In the genomic region with DNA sequence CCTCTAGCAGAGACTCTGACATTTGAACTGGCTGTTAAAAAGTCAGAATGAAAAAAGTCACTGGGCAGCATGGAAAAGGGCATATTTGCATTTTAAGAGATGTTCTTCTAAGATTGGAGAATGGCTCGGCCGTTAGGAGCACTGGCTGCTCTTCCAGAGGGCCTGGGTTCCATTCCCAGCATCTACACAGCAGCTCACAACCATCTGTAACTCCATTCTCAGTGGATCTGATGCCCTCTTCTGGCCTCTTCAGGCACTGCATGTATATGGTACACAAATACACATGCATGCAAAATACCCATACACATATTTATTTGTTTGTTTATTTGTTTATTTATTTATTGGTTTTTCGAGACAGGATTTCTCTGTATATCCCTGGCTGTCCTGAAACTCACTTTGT, we compare ENCODE assay signal across 10 mouse cellular contexts. TPM values are rescaled to one million over a fixed set of nuclear protein-coding genes. Genes with fewer than 3 reads are reported as not detected.
DNase-seq lines count a peak whose midpoint lies in the region; ATAC-seq and TF ChIP-seq lines count a peak whose summit lies in the region.
"Had no signal": no experiment of that assay in that cellular context is flagged by ENCODE, and none has a peak within 500 bp of the region (broad histone marks: within the 10 kb centered on the region; RNA-seq: fewer than 3 reads in every experiment).

No protein-coding gene starts in this region.

- DNase-seq in heart, adult 18-20 months: peak; percentile 32 to 68
- no peak for DNase-seq in heart, adult 11 months
- DNase-seq in CD4-positive helper T cell, adult 2 months (ENCODE audit: low read depth, low spot score): peak; percentile 71
- DNase-seq in brain, embryonic 14.5 days (ENCODE audit: low read depth): no peak
- DNase-seq in liver, postnatal 0 days: peak; percentile 54
- no peak for DNase-seq in right cerebral cortex, postnatal 4 days
- DNase-seq in frontal cortex, postnatal 25 days (ENCODE audit: low spot score in 2 of 2): no peak
- DNase-seq in ovary, postnatal 14 days (ENCODE audit: low spot score): no peak

- no peak overlapping the region for H3K4me3 ChIP-seq in liver, postnatal 0 days (ENCODE audit: low read depth, low read length)
- H3K4me3 ChIP-seq: lung, embryonic 15.5 days had no signal

- 77% methylated on average over 3 of the region's 3 CpGs for WGBS in liver, postnatal 0 days (ENCODE audit: insufficient replicate concordance)

- peak; percentile 30; the same call in 1 of the 2 replicates for TF ChIP-seq CTCF in brain, embryonic 14.5 days (IDR thresholded peaks at IDR 0.05; ENCODE audit: borderline replicate concordance, extremely low read depth, insufficient read depth, insufficient read length)
- TF ChIP-seq CTCF in liver, postnatal 0 days (IDR thresholded peaks at IDR 0.05; ENCODE audit: low read depth): peak; percentile 75

- peaks cover 14% of the 10 kb centered on the region for H3K4me1 ChIP-seq in liver, postnatal 0 days (ENCODE audit: insufficient read depth)

- ATAC-seq in liver, postnatal 0 days: no peak

- H3K9ac ChIP-seq in liver, postnatal 0 days (replicated peaks): no peak overlapping the region
- H3K9ac ChIP-seq: lung, embryonic 15.5 days had no signal

- peak overlapping the region; percentile 93 for H3K27ac ChIP-seq in liver, postnatal 0 days (ENCODE audit: low read depth)
- H3K27ac ChIP-seq: lung, embryonic 15.5 days had no signal

- H3K27me3 ChIP-seq in liver, postnatal 0 days (ENCODE audit: insufficient read depth, low read length): no peaks in the 10 kb centered on the region
- H3K27me3 ChIP-seq: lung, embryonic 15.5 days had no signal

- TF ChIP-seq POLR2A in brain, embryonic 14.5 days (IDR thresholded peaks at IDR 0.05; ENCODE audit: borderline replicate concordance, extremely low read depth, insufficient read depth, insufficient read length, poor library complexity, severe bottlenecking): no peak

- H3K4me2 ChIP-seq in liver, postnatal 0 days (ENCODE audit: low read depth, low read length): no peak overlapping the region

- no peak for TF ChIP-seq EP300 in liver, postnatal 0 days (IDR thresholded peaks at IDR 0.05; ENCODE audit: low read depth)

- 0 out of 2 replicates have a peak, but pooled peaks cover 5% of the 10 kb centered on the region for H3K36me3 ChIP-seq in liver, postnatal 0 days (replicated peaks; ENCODE audit: insufficient read depth, low read length)
- H3K36me3 ChIP-seq: lung, embryonic 15.5 days had no signal

- no peaks in the 10 kb centered on the region for H3K9me3 ChIP-seq in liver, postnatal 0 days (ENCODE audit: low read length)
- H3K9me3 ChIP-seq: lung, embryonic 15.5 days had no signal

RNA-seq across cellular contexts. Expression of a gene that starts 0.7 kb away (rescaled TPM):
- total RNA-seq in heart, adult 18-20 months (2021): 10 to 100 TPM; 21.7 to 25.6 TPM
- 4.0 and 4.5 TPM in 2 replicates for polyA plus RNA-seq in brain, embryonic 14.5 days (2012; rRNA removed)
- 4.6 and 5.6 TPM in 2 replicates for polyA plus RNA-seq in liver, postnatal 0 days (2015; fragmentation: Nextera tagmentation; extraction: Ambion mirVana)

RNA-seq across cellular contexts. Expression of a gene that starts 17.8 kb away (rescaled TPM):
- 1 to 10 TPM; 4.6 to 5.4 TPM for total RNA-seq in heart, adult 18-20 months (2021)
- polyA plus RNA-seq in brain, embryonic 14.5 days (2012; rRNA removed): 0.57 and 0.78 TPM in 2 replicates
- polyA plus RNA-seq in liver, postnatal 0 days (2015; fragmentation: Nextera tagmentation; extraction: Ambion mirVana): 0.08 TPM in 1 of 2 replicates, not detected in the other
- total RNA-seq: adrenal gland, postnatal 36 days had no signal
- polyA plus RNA-seq: lung, embryonic 15.5 days had no signal

RNA-seq across cellular contexts. Expression of a gene that starts 19.3 kb away (rescaled TPM):
- under 1 TPM; 0.30 to 0.85 TPM for total RNA-seq in heart, adult 18-20 months (2021)
- polyA plus RNA-seq in brain, embryonic 14.5 days (2012; rRNA removed): 72.9 and 77.1 TPM in 2 replicates
- polyA plus RNA-seq in liver, postnatal 0 days (2015; fragmentation: Nextera tagmentation; extraction: Ambion mirVana): 4.2 TPM in 2 replicates

RNA-seq across cellular contexts. Expression of a gene that starts 28.6 kb away (rescaled TPM):
- 1 to 10 TPM in 1 of 2 experiments, not detected in 1; 1.7 TPM for total RNA-seq in heart, adult 18-20 months (2021)
- 0.15 TPM in 1 of 2 replicates, not detected in the other for polyA plus RNA-seq in brain, embryonic 14.5 days (2012; rRNA removed)
- not detected in 2 replicates for polyA plus RNA-seq in liver, postnatal 0 days (2015; fragmentation: Nextera tagmentation; extraction: Ambion mirVana)

RNA-seq across cellular contexts. Expression of a gene that starts 35.2 kb away (rescaled TPM):
- total RNA-seq in heart, adult 18-20 months (2021): 10 to 100 TPM; 18.0 to 18.5 TPM
- 24.5 and 30.7 TPM in 2 replicates for polyA plus RNA-seq in brain, embryonic 14.5 days (2012; rRNA removed)
- polyA plus RNA-seq in liver, postnatal 0 days (2015; fragmentation: Nextera tagmentation; extraction: Ambion mirVana): 3.1 and 4.0 TPM in 2 replicates

Comparison
In these comparisons a context has a peak if more than half of its experiments do, and no peak if none do; other contexts are left out.
1. DNase-seq: peak in heart, adult 18-20 months (2 of 2), CD4-positive helper T cell, adult 2 months (single experiment) and liver, postnatal 0 days (single experiment); none in heart, adult 11 months (single experiment), brain, embryonic 14.5 days (single experiment), right cerebral cortex, postnatal 4 days (single experiment), frontal cortex, postnatal 25 days (0 of 2) and ovary, postnatal 14 days (single experiment).
2. RNA of a gene that starts 19.3 kb away (polyA plus RNA-seq): 72.9 to 77.1 TPM in brain, embryonic 14.5 days; 4.2 TPM in liver, postnatal 0 days; every median in the first group is over 10 times any median in the second.